Mouse (Mus musculus) heart, adult 18-20 months (tissue): ENCODE results near the gene Agpat2. TPM values are rescaled to one million over a fixed set of nuclear protein-coding genes. Genes with fewer than 3 reads are reported as not detected.

Source experiments
- microRNA-seq, 2 experiments: library from miRNA; unstranded; fragments of <30 nt; microRNA quantifications; one replicate each; pipeline ENCODE4 v1.2.0; 2022
- total RNA-seq, 2 experiments: library from RNA; stranded (reverse); gene quantifications; 2 replicates each; pipeline ENCODE4 v1.2.3; 2021

The Agpat2 gene
- total RNA-seq, 2 experiments from 2014 or later: 53.9 to 88.6 TPM

Small RNA genes within 50 kb of the gene (microRNA-seq; reads per million reads assigned to microRNA genes)
- gene Mir126a: 3.8 to 10.3 reads per million in 2 experiments
- 0 reads per million in 2 experiments for gene Mir126b

Other genes starting within 250 kb of the Agpat2 start
- 1 to 10 TPM in 1 of 2 experiments, under 1 TPM in 1; 0.89 to 1.1 TPM for gene Card9, start 243.5 kb downstream of the Agpat2 start, total RNA-seq
- gene Snapc4, start 223.8 kb downstream of the Agpat2 start, total RNA-seq: 1 to 10 TPM; 5.8 to 5.9 TPM
- 10 to 100 TPM; 44.9 to 45.2 TPM for gene Entr1, start 215.1 kb downstream of the Agpat2 start, total RNA-seq
- 100 to 1,000 TPM; 152 to 153 TPM for gene Pmpca, start 215.1 kb downstream of the Agpat2 start, total RNA-seq
- gene Inpp5e, start 195.2 kb downstream of the Agpat2 start, total RNA-seq: 10 to 100 TPM; 15.6 to 16.3 TPM
- gene Sec16a, start 159.2 kb downstream of the Agpat2 start, total RNA-seq: 10 to 100 TPM; 38.9 to 39.2 TPM
- gene Notch1, start 87.8 kb downstream of the Agpat2 start, total RNA-seq: 10 to 100 TPM; 29.8 to 30.5 TPM
- gene Egfl7, start 24.4 kb downstream of the Agpat2 start, total RNA-seq: 10 to 100 TPM; 94.2 to 94.8 TPM
- not detected for gene Gm20532, start 17.8 kb downstream of the Agpat2 start, total RNA-seq
- 10 to 100 TPM; 22.0 to 22.2 TPM for gene Fam69b, start 24.0 kb upstream of the Agpat2 start, total RNA-seq
- gene Lcn4, start 66.9 kb upstream of the Agpat2 start, total RNA-seq: not detected